Mouse (Mus musculus): ENCODE data around the gene Itpkc.

- no peak for TF ChIP-seq CTCF (IDR thresholded peaks at IDR 0.05; ENCODE audit: low read depth)
- no peak for TF ChIP-seq EP300 (IDR thresholded peaks at IDR 0.05; ENCODE audit: low read depth)
Measured at GRCm38 (mm10) chr7:27174496-27174895, 54.0 kb downstream of the Itpkc start.
